Mouse (Mus musculus) midbrain, postnatal 0 days (tissue): ENCODE measurements around the gene Fbxo36. TPM values are rescaled to one million over a fixed set of nuclear protein-coding genes. Genes with fewer than 3 reads are reported as not detected.

Source experiments
- ATAC-seq: fragments of 200-750 bp; cut with Nextera tagmentation; 2 replicates; pipeline ENCODE4 v1.8.0; 2017; ENCODE audit warnings: moderate number of reproducible peaks, mild to moderate bottlenecking, moderate TSS enrichment, moderate library complexity; ENCODE audit not compliant: low FRiP score
- DNase-seq: peaks from one replicate; pipeline ENCODE4 v3.0.0-alpha.2; 2015; ENCODE audit warnings: low spot score
- H3K27ac ChIP-seq: fragments of 300-500 bp; sonication (generic); 2 replicates; pipeline ENCODE4 v1.5.1; 2014; ENCODE audit warnings: low read depth, mild to moderate bottlenecking, low read length, mixed read lengths
- H3K27me3 ChIP-seq: fragments of 300-500 bp; sonication (generic); 2 replicates; pipeline ENCODE4 v1.6.1; 2014; ENCODE audit warnings: low read length, control low read depth, mixed read lengths; ENCODE audit not compliant: insufficient read depth
- H3K36me3 ChIP-seq: fragments of 300-500 bp; sonication (generic); 2 replicates; pipeline ENCODE4 v1.6.1; 2014; ENCODE audit warnings: low read length, control low read depth, mixed read lengths; ENCODE audit not compliant: insufficient read depth
- H3K4me1 ChIP-seq: fragments of 300-500 bp; sonication (generic); 2 replicates; pipeline ENCODE4 v1.6.1; 2014; ENCODE audit warnings: mild to moderate bottlenecking, control low read depth, antibody characterized with exemption, low read length, mixed read lengths; ENCODE audit not compliant: insufficient read depth
- H3K4me2 ChIP-seq: fragments of 300-500 bp; sonication (generic); 2 replicates; pipeline ENCODE4 v1.6.1; 2014; ENCODE audit warnings: low read depth, mild to moderate bottlenecking, low read length, mixed read lengths; ENCODE audit not compliant: poor library complexity, severe bottlenecking
- H3K4me3 ChIP-seq: fragments of 300-500 bp; sonication (generic); 2 replicates; pipeline ENCODE4 v1.5.1; 2014; ENCODE audit warnings: low read depth, mild to moderate bottlenecking, low read length, moderate library complexity
- H3K9ac ChIP-seq: fragments of 300-500 bp; sonication (generic); replicated peaks from 2 replicates; pipeline ENCODE4 v1.6.1; 2014; ENCODE audit warnings: mild to moderate bottlenecking, low read length, moderate library complexity, mixed read lengths; ENCODE audit not compliant: poor library complexity, severe bottlenecking
- H3K9me3 ChIP-seq: fragments of 300-500 bp; sonication (generic); 2 replicates; pipeline ENCODE4 v1.6.1; 2016; ENCODE audit warnings: low read length, control low read depth
- CTCF ChIP-seq: IDR thresholded peaks from 2 replicates; pipeline ENCODE4 v1.5.1; 2016; ENCODE audit warnings: antibody characterized with exemption, mild to moderate bottlenecking
- WGBS: fragments of 180-500 bp; shearing (Covaris S2); extraction: QIAGEN DNeasy Blood & Tissue Kit; methylation state at CpG from one replicate; pipeline ENCODE4 v1.1.7; 2014; 5-methylcytosine and 5-hydroxymethylcytosine counted together
- polyA plus RNA-seq: library from polyadenylated mRNA; unstranded; fragments of >200 nt; fragmentation: Nextera tagmentation; extraction: Ambion mirVana; gene quantifications from 2 replicates; pipeline ENCODE4 v1.2.1, GENCODE M21; 2015
- total RNA-seq: library from RNA; depleted of rRNA; stranded (reverse); fragments of >200 nt; gene quantifications from 2 replicates; pipeline ENCODE4 v1.2.3, GENCODE M21; 2014; rRNA removed

The Fbxo36 gene
- total RNA-seq: 1.3 and 2.6 TPM in 2 replicates
- 6.7 and 7.4 TPM in 2 replicates for polyA plus RNA-seq

GRCm38 (mm10) chr1:84839309-84840017 is at the start of gene Fbxo36:
Gene Fbxo36, plus strand, starts transcription at chr1:84839841.
- peak; percentile 88 for ATAC-seq
- Histone ChIP-seq H3K4me2 (peak within 1 kb of the TSS; percentile 76), H3K36me3 (no peaks in the 10 kb centered on the region), H3K27ac (peak within 1 kb of the TSS; percentile 88), H3K9me3 (no peaks in the 10 kb centered on the region), H3K4me1 (no peaks in the 10 kb centered on the region), H3K9ac (peak within 1 kb of the TSS; percentile 86), H3K4me3 (peak within 1 kb of the TSS; percentile 83), H3K27me3 (no peaks in the 10 kb centered on the region)
- DNase-seq: peak; percentile 96
- under 1% methylated on average over 43 of the region's 54 CpGs for WGBS
- no peak for TF ChIP-seq CTCF

GRCm38 (mm10) chr1:84791393-84791792 is 48.2 kb upstream of the Fbxo36 start:
- no peak for TF ChIP-seq CTCF
- 88% methylated on average over 2 of the region's 2 CpGs for WGBS
- no peak overlapping the region for H3K9ac ChIP-seq
- H3K4me1 ChIP-seq: no peaks in the 10 kb centered on the region
- no peak overlapping the region for H3K4me3 ChIP-seq
- no peaks in the 10 kb centered on the region for H3K9me3 ChIP-seq
- DNase-seq: no peak
- no peak for ATAC-seq
- no peak overlapping the region for H3K27ac ChIP-seq
- peaks cover 7% of the 10 kb centered on the region for H3K36me3 ChIP-seq
- H3K4me2 ChIP-seq: no peak overlapping the region
- no peaks in the 10 kb centered on the region for H3K27me3 ChIP-seq

GRCm38 (mm10) chr1:84795335-84795734 is 44.3 kb upstream of the Fbxo36 start:
- no peak for TF ChIP-seq CTCF
- Histone ChIP-seq H3K4me3 (no peak overlapping the region), H3K4me2 (no peak overlapping the region), H3K27me3 (no peaks in the 10 kb centered on the region), H3K27ac (no peak overlapping the region), H3K9me3 (no peaks in the 10 kb centered on the region), H3K9ac (no peak overlapping the region), H3K36me3 (peaks cover 7% of the 10 kb centered on the region), H3K4me1 (no peaks in the 10 kb centered on the region)
- DNase-seq: no peak
- ATAC-seq: no peak
- 92% methylated on average over 7 of the region's 7 CpGs for WGBS

- Histone ChIP-seq H3K27me3 (no peaks in the 10 kb centered on the region), H3K27ac (no peak overlapping the region)
- no peak for ATAC-seq
These were observed 40.5 kb upstream of the Fbxo36 start for GRCm38 (mm10) chr1:84799166-84799565.

GRCm38 (mm10) chr1:84803788-84804187 is 35.9 kb upstream of the Fbxo36 start:
- Histone ChIP-seq H3K9ac (no peak overlapping the region), H3K4me1 (no peaks in the 10 kb centered on the region), H3K9me3 (no peaks in the 10 kb centered on the region), H3K4me2 (no peak overlapping the region), H3K36me3 (no peaks in the 10 kb centered on the region), H3K27me3 (no peaks in the 10 kb centered on the region), H3K27ac (no peak overlapping the region), H3K4me3 (no peak overlapping the region)
- WGBS: 85% methylated on average over 1 of the region's 1 CpGs
- TF ChIP-seq CTCF: no peak
- no peak for ATAC-seq
- no peak for DNase-seq

More at GRCm38 (mm10) chr1:84799166-84799565, 40.5 kb upstream of the Fbxo36 start:
- Histone ChIP-seq H3K4me2 (no peak overlapping the region), H3K9me3 (no peaks in the 10 kb centered on the region), H3K4me1 (no peaks in the 10 kb centered on the region), H3K4me3 (no peak overlapping the region), H3K9ac (no peak overlapping the region), H3K36me3 (no peaks in the 10 kb centered on the region)
- TF ChIP-seq CTCF: no peak
- DNase-seq: no peak

- H3K4me1 ChIP-seq: no peaks in the 10 kb centered on the region
- TF ChIP-seq CTCF: no peak
- no peak overlapping the region for H3K4me2 ChIP-seq
- no peak for DNase-seq
- no peak overlapping the region for H3K9ac ChIP-seq
- H3K27ac ChIP-seq: no peak overlapping the region
- no peak for ATAC-seq
- no peaks in the 10 kb centered on the region for H3K9me3 ChIP-seq
- no peak overlapping the region for H3K4me3 ChIP-seq
- no peaks in the 10 kb centered on the region for H3K27me3 ChIP-seq
- 88% methylated on average over 1 of the region's 1 CpGs for WGBS
- H3K36me3 ChIP-seq: no peaks in the 10 kb centered on the region
These were observed 22.0 kb upstream of the Fbxo36 start for GRCm38 (mm10) chr1:84817596-84817995.
